Mouse (Mus musculus) E14TG2a.4 (cell line): ENCODE measurements at regions not wholly inside any gene's neighbourhood (a gene's known extent, or its start where the extent isn't known, plus 50 kb on each side); places are given as distances from the start of the nearest gene placed in this dataset.

Experiments
- CTCF ChIP-seq: conservative IDR thresholded peaks from 2 replicates; pipeline ENCODE4 v1.5.1; 2014; ENCODE audit warnings: low read length
- POU5F1 ChIP-seq: IDR thresholded peaks from 2 replicates; pipeline ENCODE4 v1.6.1; 2014; ENCODE audit warnings: low read length, borderline replicate concordance

GRCm38 (mm10) chr6:31627912-31628311, 64.1 kb upstream of the Podxl start:
- TF ChIP-seq POU5F1 (no peak), CTCF (no peak)
